In genomic region chrX:11808911-11809310, GRCm38 (mm10) we compare ENCODE assay signal across 21 mouse cellular contexts.
"Had no signal": no experiment of that assay in that cellular context is flagged by ENCODE, and none has a peak within 500 bp of the region (broad histone marks: within the 10 kb centered on the region; RNA-seq: fewer than 3 reads in every experiment).

No protein-coding gene starts in this region.

- H3K27ac ChIP-seq: kidney, embryonic 15.5 days; left cerebral cortex, adult 2 months; liver, embryonic 12.5 days; liver, embryonic 15.5 days; macrophage; midbrain, embryonic 12.5 days; midbrain, embryonic 15.5 days; neural tube, embryonic 12.5 days; neural tube, embryonic 15.5 days had no signal

- H3K9me3 ChIP-seq: kidney, embryonic 15.5 days; limb, embryonic 12.5 days; liver, embryonic 12.5 days; liver, embryonic 15.5 days; midbrain, embryonic 12.5 days; midbrain, embryonic 15.5 days; neural tube, embryonic 12.5 days; neural tube, embryonic 15.5 days had no signal

- DNase-seq: kidney, adult 8-10 months; kidney, postnatal 10 days; kidney, postnatal 36 days; layer of hippocampus, postnatal 36 days; liver; lung, adult 18-20 months; right cerebral cortex, adult 18-20 months; right cerebral cortex, postnatal 25 days; thymus, adult 2 months; thymus, postnatal 14 days; thymus, postnatal 4 days had no signal

- H3K4me1 ChIP-seq: liver, embryonic 15.5 days had no signal

- ATAC-seq: liver, embryonic 12.5 days; midbrain, embryonic 15.5 days had no signal

- H3K4me2 ChIP-seq: kidney, embryonic 15.5 days; limb, embryonic 12.5 days; liver, embryonic 12.5 days; liver, embryonic 15.5 days; midbrain, embryonic 12.5 days; midbrain, embryonic 15.5 days; neural tube, embryonic 15.5 days had no signal

- H3K36me3 ChIP-seq: kidney, embryonic 15.5 days; limb, embryonic 12.5 days; liver, embryonic 12.5 days; liver, embryonic 15.5 days; midbrain, embryonic 12.5 days; midbrain, embryonic 15.5 days; neural tube, embryonic 12.5 days; neural tube, embryonic 15.5 days had no signal

- H3K4me3 ChIP-seq: kidney, embryonic 15.5 days; left cerebral cortex, adult 2 months; limb, embryonic 12.5 days; liver, embryonic 12.5 days; liver, embryonic 15.5 days; midbrain, embryonic 12.5 days; midbrain, embryonic 15.5 days; neural tube, embryonic 12.5 days; neural tube, embryonic 15.5 days had no signal

- H3K9ac ChIP-seq: kidney, embryonic 15.5 days; limb, embryonic 12.5 days; liver, embryonic 12.5 days; liver, embryonic 15.5 days; midbrain, embryonic 12.5 days; midbrain, embryonic 15.5 days; neural tube, embryonic 12.5 days; neural tube, embryonic 15.5 days had no signal
